Mouse (Mus musculus) spleen, embryonic (tissue): Measurements from ENCODE around the gene Inpp5f.
"Not testable (repeated sequence)": the region's sequence is repeated elsewhere in the genome, so short reads cannot be mapped to it uniquely, and the experiment has no call there.

Source experiments
- CTCF ChIA-PET: fragments of 350-600 bp; sonication (Branson Sonifier 250); formaldehyde crosslinking; loops from one replicate; lab custom pipeline; 2022; lab: Charles Lee

The Inpp5f gene

GRCm38 (mm10) chr7:128610897-128611798 lies at the start of gene Inpp5f:
TSS of gene Inpp5f (plus strand) at chr7:128611328.
- CTCF ChIA-PET: interaction anchor here (0.5 to 0.6 kb wide), 2 partner anchors 38 to 151 kb away, joined by 3 to 7 read pairs; no protein-coding TSS in a partner anchor

- CTCF ChIA-PET: no interaction called here
Measured at GRCm38 (mm10) chr7:128563373-128563772, 47.8 kb upstream of the Inpp5f start.

- CTCF ChIA-PET: interaction anchor here (0.5 to 0.7 kb wide), 4 partner anchors 8 to 549 kb away, joined by 3 read pairs; no protein-coding TSS in a partner anchor
Measured at GRCm38 (mm10) chr7:128566311-128566710, 44.8 kb upstream of the Inpp5f start.

DNA sequence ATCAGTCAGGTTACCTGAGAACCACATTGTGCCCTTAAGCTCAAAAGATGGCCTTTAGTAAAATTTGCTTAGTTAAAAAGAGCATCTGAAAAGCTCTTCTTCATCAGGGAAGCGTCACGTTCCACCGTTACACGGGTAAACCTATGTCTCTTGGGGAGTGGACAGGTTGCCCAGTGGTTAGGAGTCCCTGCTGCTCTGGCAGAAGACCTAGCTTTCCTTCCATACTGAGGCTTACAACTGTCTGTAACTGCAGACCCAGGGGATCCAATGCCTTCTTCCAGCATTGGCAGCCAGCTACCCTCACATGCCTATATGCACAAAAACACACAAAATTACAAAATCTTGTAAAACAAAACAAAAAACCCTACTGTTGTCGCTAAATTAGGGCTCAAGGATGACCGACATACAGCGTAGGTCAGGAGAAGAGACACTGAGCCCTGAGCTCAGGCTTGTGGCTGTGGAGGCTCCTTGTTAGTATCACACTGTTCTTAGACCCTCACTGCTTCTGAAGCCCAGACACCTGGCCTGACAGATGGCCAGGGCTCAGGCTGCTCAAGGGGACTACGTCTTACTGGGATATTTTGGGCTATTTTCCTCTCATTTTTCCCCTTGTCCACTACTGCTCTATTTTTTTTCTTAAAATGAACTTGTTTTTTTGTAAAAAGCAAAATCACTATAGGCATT lies 43.4 kb upstream of the Inpp5f start:
- CTCF ChIA-PET: interaction anchor here (0.7 kb wide), 1 partner anchor 812 kb away, joined by 16 read pairs; no protein-coding TSS in a partner anchor

DNA sequence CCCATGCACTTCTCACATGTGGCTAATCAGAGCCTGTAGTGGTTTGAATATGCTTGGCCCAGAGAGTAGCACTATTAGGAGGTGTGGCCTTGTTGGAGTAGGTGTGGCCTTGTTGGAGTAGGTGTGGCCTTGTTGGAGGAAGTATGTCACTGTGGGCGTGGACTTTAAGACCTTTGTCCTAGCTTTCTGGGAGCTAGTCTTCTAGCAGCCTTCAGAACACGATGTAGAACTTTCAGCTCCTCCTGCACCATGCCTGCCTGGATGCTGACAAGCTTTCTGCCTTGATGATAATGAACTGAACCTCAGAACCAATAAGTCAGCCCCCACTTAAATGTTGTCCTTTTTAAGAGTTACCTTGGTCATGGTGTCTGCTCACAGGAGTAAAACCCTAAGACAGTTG lies 41.7 kb upstream of the Inpp5f start:
- CTCF ChIA-PET: interaction anchor here (0.6 to 0.7 kb wide), 2 partner anchors 8 to 12 kb away, joined by 3 to 8 read pairs; no protein-coding TSS in a partner anchor

DNA sequence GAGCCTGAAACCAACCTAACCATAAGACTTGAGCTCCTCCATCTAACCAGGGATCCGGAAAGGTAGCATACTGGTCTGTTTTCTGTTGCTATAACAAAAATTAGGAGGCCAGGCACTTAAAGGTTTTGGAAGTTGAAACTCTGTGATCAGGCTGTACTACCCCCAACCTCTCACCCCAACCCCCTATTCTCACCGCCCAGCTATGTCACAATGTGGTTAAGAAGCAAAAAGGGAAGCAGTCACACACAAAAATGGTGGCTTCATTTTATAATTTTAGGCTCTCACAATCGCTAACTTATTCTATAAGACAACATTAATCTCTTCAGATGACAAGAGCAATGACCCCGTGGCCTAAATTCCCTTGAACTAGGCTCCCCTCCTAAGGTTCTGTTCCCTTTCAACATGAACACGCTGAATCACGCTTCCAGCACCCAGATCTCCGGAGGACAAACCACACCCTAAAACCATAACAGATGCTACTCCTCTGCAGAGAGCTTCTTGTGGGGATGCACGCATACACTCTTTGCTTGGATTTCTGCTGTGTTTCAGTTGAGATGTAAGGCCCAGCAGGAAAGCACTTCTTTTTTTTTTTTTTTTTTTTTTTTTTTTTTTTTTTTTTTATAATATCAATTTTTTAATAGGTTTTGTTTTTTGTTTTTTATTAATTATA lies 41.0 kb upstream of the Inpp5f start:
- CTCF ChIA-PET: interaction anchor here (0.6 kb wide), 1 partner anchor 8 kb away, joined by 8 read pairs; no protein-coding TSS in a partner anchor

DNA sequence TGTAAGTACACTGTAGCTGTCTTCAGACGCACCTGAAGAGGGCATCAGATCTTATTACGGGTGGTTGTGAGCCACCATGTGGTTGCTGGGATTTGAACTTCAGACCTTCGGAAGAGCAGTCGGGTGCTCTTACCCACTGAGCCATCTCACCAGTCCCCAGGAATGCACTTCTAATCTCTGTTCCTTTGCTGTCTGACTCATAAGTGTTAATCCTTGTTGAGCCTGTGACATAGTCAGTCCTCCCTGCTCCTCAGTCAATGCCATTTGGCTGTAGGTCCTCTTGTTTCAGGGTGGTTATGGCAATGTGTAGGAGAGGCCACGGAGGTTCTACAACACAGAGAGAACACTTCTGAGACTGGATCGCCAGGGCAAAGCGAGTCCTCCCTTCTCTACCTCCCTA lies 40.5 kb upstream of the Inpp5f start:
- CTCF ChIA-PET: not testable (repeated sequence)

- CTCF ChIA-PET: no interaction called here
Measured at GRCm38 (mm10) chr7:128572030-128572429, 39.1 kb upstream of the Inpp5f start.

GRCm38 (mm10) chr7:128575211-128575610 lies 35.9 kb upstream of the Inpp5f start:
- CTCF ChIA-PET: interaction anchor here (0.5 kb wide), 1 partner anchor 12 kb away, joined by 3 read pairs; no protein-coding TSS in a partner anchor

DNA sequence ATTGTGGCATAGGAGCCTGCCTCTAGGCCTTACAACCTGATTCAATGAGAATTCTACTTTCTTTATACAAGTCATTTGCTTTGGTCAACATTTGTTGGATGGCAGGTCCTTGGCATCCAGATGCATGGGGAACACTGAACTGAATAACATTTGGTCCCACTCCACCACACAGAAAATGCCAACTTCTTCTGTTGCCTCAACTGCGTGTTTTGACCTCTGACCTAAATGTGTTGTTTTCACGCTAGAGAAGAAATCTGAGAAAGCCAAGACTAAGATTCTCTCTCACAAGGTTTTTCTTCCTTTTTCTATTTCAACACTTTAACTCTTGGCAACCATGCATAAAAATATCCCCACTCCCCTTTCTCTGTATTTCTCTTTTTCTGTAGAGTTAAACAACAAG lies 35.3 kb upstream of the Inpp5f start:
- CTCF ChIA-PET: no interaction called here

DNA sequence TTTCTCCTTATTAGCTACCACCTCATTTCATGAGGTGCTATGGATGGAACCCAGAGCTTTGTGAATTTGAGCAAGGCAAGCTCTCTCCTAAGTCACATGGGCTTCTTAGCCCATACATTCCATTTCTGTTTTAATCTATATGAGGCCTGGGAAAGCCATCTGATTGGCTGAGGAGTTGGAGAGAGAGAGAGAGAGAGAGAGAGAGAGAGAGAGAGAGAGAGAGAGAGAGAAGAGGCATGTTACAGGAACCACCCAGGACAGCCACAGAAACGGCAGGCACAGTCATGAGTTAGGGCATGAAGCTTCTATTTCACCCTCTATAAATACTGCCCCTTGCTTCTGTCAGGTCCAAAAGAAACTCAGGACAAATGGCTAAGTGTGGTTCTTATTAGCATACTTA lies 33.5 kb upstream of the Inpp5f start:
- CTCF ChIA-PET: interaction anchor here (0.6 to 0.8 kb wide), 2 partner anchors 8 to 237 kb away, joined by 4 to 8 read pairs; no protein-coding TSS in a partner anchor

GRCm38 (mm10) chr7:128578199-128578945 lies 32.8 kb upstream of the Inpp5f start:
- CTCF ChIA-PET: interaction anchor here (0.6 to 0.8 kb wide), 2 partner anchors 9 to 238 kb away, joined by 4 to 8 read pairs; no protein-coding TSS in a partner anchor

GRCm38 (mm10) chr7:128579381-128579780 lies 31.7 kb upstream of the Inpp5f start:
- CTCF ChIA-PET: no interaction called here

- CTCF ChIA-PET: interaction anchor here (1.1 kb wide), 1 partner anchor 11 kb away, joined by 3 read pairs; no protein-coding TSS in a partner anchor
Measured at GRCm38 (mm10) chr7:128580318-128580717, 30.8 kb upstream of the Inpp5f start.

DNA sequence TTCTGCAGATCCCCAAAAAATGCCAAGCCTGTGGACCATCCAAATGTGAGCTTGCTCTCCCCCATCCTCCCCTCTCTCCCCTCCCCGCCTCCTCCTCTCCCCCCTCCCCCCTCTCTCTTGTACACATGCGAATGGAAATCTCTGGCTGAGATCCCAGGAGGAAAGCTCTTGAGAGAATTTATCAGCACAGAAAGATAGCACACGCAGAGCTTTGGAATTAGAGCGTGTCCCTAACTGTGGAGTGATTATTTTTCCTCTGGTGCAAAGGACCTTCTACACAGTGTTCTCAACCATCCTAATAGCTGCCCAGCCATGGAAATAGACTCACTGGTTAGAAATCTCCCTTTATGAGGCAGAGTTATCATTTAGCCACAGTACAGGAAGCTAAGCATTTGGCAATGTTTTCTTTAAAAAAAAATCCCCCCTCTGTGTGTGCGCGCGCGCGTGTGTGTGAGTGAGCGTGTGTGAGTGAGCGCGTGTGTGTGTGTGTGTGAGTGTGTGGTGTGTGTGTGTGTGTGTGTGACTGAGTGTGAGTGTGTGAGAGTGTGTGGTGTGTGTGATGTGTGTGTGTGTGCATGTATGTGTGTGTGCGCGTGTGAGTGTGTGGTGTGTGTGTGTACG lies 29.2 kb upstream of the Inpp5f start:
- CTCF ChIA-PET: no interaction called here

GRCm38 (mm10) chr7:128583213-128583948 lies 27.7 kb upstream of the Inpp5f start:
- CTCF ChIA-PET: no interaction called here

DNA sequence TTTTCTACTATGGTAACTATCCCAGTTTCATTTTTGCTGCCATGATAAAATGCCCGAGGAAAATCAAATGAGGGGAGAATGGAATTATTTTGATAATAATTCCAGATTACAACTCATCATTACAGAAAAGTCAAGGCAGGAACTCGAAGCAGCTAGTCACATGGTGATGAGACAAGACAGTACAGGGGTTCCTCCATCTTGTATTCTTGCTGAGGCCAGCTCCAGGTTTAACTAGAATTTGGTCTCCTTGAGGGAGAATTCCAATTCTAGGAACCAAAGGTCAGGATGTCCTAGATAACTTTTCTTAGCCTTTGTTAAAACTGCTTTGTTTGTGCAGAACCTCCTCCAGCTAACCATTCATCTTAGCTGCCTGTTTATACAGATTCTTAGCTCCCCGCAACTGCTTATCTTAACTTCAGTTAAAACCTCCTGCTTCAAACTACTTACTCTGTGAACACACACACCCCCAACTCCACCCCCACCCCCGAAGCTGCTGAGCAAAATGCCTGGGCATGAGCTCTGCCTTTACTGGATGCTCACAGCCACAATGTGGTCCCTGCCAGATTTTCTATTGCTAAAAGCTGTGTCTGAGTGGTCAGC lies 23.7 kb upstream of the Inpp5f start:
- CTCF ChIA-PET: no interaction called here

DNA sequence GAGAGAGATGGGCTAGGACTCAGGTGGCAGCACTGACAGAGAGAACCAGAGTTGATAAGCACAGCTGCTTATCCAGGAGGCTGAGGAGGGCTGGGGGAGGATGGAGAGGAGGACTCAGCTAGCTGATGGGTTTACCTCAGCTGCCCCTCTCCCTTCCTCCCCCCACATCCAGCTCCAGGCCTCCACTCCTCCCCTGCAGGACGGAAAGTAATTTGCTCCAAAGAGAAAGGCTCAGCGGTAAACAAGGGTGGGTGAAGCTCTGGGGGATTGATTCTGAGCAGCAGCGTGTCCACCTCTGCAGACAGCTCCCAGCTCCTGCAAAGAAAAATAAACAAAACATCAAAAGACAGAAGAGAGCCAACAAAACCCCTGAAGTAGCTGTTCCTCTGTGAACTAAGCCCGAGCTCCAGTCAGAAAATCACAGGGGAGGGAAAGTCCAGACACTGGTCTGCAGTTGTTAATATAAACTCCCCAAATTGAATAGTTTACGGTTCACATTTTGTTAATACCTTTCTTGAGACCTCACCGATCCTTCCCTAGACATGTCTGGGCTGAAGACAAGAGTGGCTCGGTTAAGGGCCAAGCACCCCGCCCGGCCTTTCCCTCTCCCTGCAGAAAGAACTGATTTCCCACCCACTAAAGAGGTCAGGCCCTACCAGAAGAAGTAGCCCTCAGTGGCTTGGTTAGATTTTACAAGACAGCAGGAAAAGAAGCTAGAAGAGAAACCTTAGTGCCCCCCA lies 19.6 kb upstream of the Inpp5f start:
- CTCF ChIA-PET: interaction anchor here (0.8 kb wide), 1 partner anchor 174 kb away, joined by 6 read pairs; no protein-coding TSS in a partner anchor
